Mouse (Mus musculus) stomach, postnatal 0 days (tissue): ENCODE measurements around the gene Dgki. TPM values are rescaled to one million over a fixed set of nuclear protein-coding genes. Genes with fewer than 3 reads are reported as not detected.
A peak's percentile ranks its signal among the peaks of the same experiment; 100 is the strongest.

Source experiments
- ATAC-seq: fragments of 200-750 bp; cut with Nextera tagmentation; 2 replicates; pipeline ENCODE4 v1.8.0; 2017; ENCODE audit not compliant: low FRiP score, low TSS enrichment
- DNase-seq: peaks from one replicate; pipeline ENCODE4 v3.0.0-alpha.2; 2016; ENCODE audit warnings: low spot score
- H3K27ac ChIP-seq: fragments of 300-500 bp; sonication (generic); replicated peaks from 2 replicates; pipeline ENCODE4 v1.5.1; 2014; ENCODE audit warnings: mild to moderate bottlenecking, control low read depth
- H3K27me3 ChIP-seq: fragments of 300-500 bp; sonication (generic); 2 replicates; pipeline ENCODE4 v1.6.1; 2014; ENCODE audit warnings: low read length; ENCODE audit not compliant: control insufficient read depth, insufficient read depth
- H3K36me3 ChIP-seq: fragments of 300-500 bp; sonication (generic); 2 replicates; pipeline ENCODE4 v1.6.1; 2014; ENCODE audit warnings: low read length, mixed read lengths; ENCODE audit not compliant: control insufficient read depth, insufficient read depth
- H3K4me1 ChIP-seq: fragments of 300-500 bp; sonication (generic); replicated peaks from 2 replicates; pipeline ENCODE4 v1.6.1; 2014; ENCODE audit warnings: antibody characterized with exemption; ENCODE audit not compliant: control insufficient read depth, insufficient read depth
- H3K4me2 ChIP-seq: fragments of 300-500 bp; sonication (generic); replicated peaks from 2 replicates; pipeline ENCODE4 v1.6.1; 2014; ENCODE audit warnings: low read depth, mild to moderate bottlenecking, control low read depth, moderate library complexity
- H3K4me3 ChIP-seq: fragments of 300-500 bp; sonication (generic); 2 replicates; pipeline ENCODE4 v1.5.1; 2014; ENCODE audit warnings: low read depth, low read length, control low read depth
- H3K9ac ChIP-seq: fragments of 300-500 bp; sonication (generic); 2 replicates; pipeline ENCODE4 v1.6.1; 2014; ENCODE audit warnings: mild to moderate bottlenecking, low read length, control low read depth, mixed read lengths
- H3K9me3 ChIP-seq: fragments of 300-500 bp; sonication (generic); 2 replicates; pipeline ENCODE4 v1.6.1; 2016; ENCODE audit warnings: low read length; ENCODE audit not compliant: control insufficient read depth
- CTCF ChIP-seq: IDR thresholded peaks from 2 replicates; pipeline ENCODE4 v1.5.1; 2016; ENCODE audit warnings: antibody characterized with exemption, low read depth, mild to moderate bottlenecking, moderate library complexity
- EP300 ChIP-seq: optimal IDR thresholded peaks from 2 replicates; pipeline ENCODE3; 2016; ENCODE audit warnings: antibody characterized with exemption
- WGBS: fragments of 180-500 bp; shearing (Covaris S2); extraction: QIAGEN DNeasy Blood & Tissue Kit; methylation state at CpG from one replicate; pipeline ENCODE4 v1.1.7; 2014; 5-methylcytosine and 5-hydroxymethylcytosine counted together
- polyA plus RNA-seq: library from polyadenylated mRNA; unstranded; fragments of >200 nt; fragmentation: Nextera tagmentation; extraction: Ambion mirVana; gene quantifications from 2 replicates; pipeline ENCODE4 v1.2.1, GENCODE M21; 2015

Dgki gene
- polyA plus RNA-seq, 1 experiment from 2014 or later = 0.39 TPM

DNA sequence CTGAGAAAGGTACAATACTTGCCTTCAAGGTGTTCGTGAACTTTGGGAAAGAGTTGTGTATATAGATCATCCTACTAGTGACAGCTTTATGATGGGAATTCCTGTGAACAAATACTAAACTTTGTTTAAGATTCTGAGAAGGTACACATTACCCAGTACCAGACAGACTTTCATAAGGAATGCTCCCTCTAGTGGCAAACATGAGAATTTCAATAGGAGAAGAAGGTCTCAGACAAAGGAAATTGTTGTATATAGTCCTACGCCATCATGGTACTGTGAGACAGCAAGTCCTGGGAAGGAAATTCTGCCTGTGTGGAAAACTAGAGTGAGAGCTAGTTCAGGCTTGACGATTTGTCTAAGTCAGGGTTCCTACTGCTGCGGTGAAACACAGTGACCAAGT, 344.7 kb downstream of the Dgki start:
- Histone ChIP-seq H3K9me3 (no peaks in the 10 kb centered on the region), H3K27ac (no peak overlapping the region), H3K27me3 (no peaks in the 10 kb centered on the region), H3K9ac (no peak overlapping the region), H3K4me1 (no peaks in the 10 kb centered on the region), H3K36me3 (no peaks in the 10 kb centered on the region), H3K4me2 (no peak overlapping the region), H3K4me3 (no peak overlapping the region)
- no peak for DNase-seq
- 78% methylated on average over 4 of the region's 4 CpGs for WGBS
- TF ChIP-seq CTCF (peak; percentile 64), EP300 (no peak)
- no peak for ATAC-seq

DNA sequence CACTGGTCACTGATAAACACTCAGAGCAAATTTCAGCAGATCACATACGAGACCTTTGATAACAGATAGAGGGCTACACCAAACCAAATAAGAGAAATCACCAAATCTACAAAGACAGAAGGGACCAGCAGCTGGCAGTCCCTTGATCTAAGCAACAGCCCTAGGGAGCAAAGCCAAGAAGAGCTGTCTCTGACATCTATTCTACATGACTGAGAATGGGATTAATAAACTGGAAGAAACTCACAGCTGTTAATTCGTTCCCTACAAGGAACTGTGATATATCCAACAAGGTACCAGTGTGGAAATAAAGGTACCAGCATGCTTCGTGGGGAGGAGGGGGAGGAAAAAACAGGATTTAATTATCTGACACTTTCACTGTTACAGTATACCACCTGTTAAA, 349.3 kb downstream of the Dgki start:
- ATAC-seq = no peak
- no peak overlapping the region for H3K4me3 ChIP-seq
- H3K9me3 ChIP-seq = no peaks in the 10 kb centered on the region
- no peaks in the 10 kb centered on the region for H3K4me1 ChIP-seq
- DNase-seq = no peak
- H3K27me3 ChIP-seq = no peaks in the 10 kb centered on the region
- 63% methylated on average over 3 of the region's 3 CpGs for WGBS
- H3K27ac ChIP-seq = no peak overlapping the region
- no peak overlapping the region for H3K4me2 ChIP-seq
- TF ChIP-seq EP300 = no peak
- no peak for TF ChIP-seq CTCF
- no peak overlapping the region for H3K9ac ChIP-seq
- H3K36me3 ChIP-seq = no peaks in the 10 kb centered on the region

DNA sequence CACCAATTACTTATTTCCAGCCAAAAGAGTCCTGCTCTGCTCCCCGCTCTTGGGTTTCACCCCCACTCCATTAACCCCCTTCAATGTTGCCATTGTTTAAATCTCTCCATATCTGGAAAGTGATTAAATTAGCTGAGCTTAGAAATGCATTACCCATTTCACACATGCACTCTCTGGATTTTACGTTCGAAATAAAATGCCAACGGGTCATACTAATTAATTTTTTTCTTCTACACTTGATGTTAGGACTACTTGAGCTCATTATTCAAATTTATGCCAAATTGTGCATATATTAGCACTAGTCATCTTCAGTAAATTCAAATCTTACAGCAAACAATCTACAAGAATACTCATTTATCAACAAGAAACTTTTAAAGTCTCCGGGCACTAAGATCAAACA, 352.1 kb downstream of the Dgki start:
- ATAC-seq = no peak
- no peak overlapping the region for H3K9ac ChIP-seq

DNA sequence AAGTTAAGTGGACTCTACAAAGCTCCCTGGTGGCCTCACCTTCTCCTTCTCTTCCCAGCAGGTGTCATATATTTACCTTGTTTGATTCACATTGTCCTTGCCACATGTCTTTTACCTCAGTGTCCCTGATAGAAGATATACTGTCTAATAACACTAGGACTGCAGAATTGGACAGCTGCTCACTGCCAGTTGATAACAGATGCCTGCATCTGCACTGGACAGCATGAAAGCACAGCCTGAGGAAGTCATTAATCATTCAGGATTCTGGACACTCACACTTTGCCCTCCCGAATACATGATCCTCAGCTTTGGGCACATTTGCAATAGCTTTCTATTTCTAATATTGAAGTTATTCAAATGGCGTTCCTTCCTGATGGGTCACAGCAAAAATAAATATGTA, 362.5 kb downstream of the Dgki start:
- Histone ChIP-seq H3K9me3 (no peaks in the 10 kb centered on the region), H3K36me3 (no peaks in the 10 kb centered on the region), H3K4me1 (no peaks in the 10 kb centered on the region), H3K27ac (no peak overlapping the region), H3K27me3 (no peaks in the 10 kb centered on the region), H3K4me2 (no peak overlapping the region), H3K4me3 (no peak overlapping the region), H3K9ac (no peak overlapping the region)
- DNase-seq (no peak), ATAC-seq (no peak)
- WGBS = 34% methylated on average over 2 of the region's 2 CpGs
- TF ChIP-seq EP300 (no peak), CTCF (no peak)

More for the DNA sequence above, 352.1 kb downstream of the Dgki start:
- Histone ChIP-seq H3K4me2 (no peak overlapping the region), H3K36me3 (no peaks in the 10 kb centered on the region), H3K4me1 (no peaks in the 10 kb centered on the region), H3K27me3 (no peaks in the 10 kb centered on the region), H3K9me3 (no peaks in the 10 kb centered on the region), H3K4me3 (no peak overlapping the region), H3K27ac (no peak overlapping the region)
- no peak for TF ChIP-seq EP300
- no peak for TF ChIP-seq CTCF
- DNase-seq = no peak
- whole genome bisulfite sequencing = 82% methylated on average over 5 of the region's 5 CpGs

DNA sequence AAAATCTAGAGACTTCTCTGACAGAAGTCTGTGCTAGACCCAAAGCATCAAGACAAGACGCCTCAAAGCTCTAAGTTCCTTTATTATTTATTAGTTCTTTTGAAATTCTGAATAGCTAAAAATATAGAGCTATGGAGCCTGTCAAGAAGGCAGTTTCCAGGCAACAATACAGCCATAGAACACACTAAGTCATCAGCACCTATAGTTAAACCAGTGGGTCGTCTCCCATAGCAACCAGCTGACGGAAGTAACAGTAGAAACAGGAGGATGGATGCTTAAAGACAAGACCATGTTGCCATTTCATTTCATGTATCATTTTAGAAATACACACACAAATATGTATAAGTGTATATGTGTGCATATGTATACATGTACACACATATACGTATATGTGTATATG, 363.2 kb downstream of the Dgki start:
- Histone ChIP-seq H3K36me3 (no peaks in the 10 kb centered on the region), H3K9me3 (no peaks in the 10 kb centered on the region), H3K4me2 (no peak overlapping the region), H3K4me1 (no peaks in the 10 kb centered on the region), H3K9ac (no peak overlapping the region), H3K4me3 (no peak overlapping the region), H3K27me3 (no peaks in the 10 kb centered on the region), H3K27ac (no peak overlapping the region)
- TF ChIP-seq EP300 (no peak), CTCF (no peak)
- DNase-seq = no peak
- 88% methylated on average over 4 of the region's 4 CpGs for WGBS
- ATAC-seq = no peak

DNA sequence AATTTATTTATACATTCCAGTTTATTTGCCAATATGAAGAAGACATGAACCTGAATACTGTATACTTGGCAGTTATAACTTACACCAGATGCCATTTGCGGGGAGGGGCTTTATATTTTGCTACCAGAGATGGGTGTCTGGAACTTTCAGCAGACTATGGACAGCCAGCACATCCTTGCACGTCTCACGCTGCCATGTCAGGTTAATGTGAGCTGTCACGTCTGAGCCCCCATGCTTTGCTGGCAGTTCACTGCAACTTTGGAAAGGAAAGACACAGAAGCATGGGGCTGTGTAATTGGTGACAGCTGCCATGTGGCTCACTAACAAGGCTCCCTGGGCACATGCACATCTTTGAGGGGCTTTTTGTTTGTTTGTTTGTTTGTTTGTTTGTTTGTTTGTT, 368.5 kb downstream of the Dgki start:
- H3K4me1 ChIP-seq = no peaks in the 10 kb centered on the region
- 63% methylated on average over 4 of the region's 4 CpGs for WGBS
- no peak for DNase-seq
- no peaks in the 10 kb centered on the region for H3K36me3 ChIP-seq
- no peak overlapping the region for H3K4me2 ChIP-seq
- no peak for TF ChIP-seq CTCF
- no peak for TF ChIP-seq EP300
- no peaks in the 10 kb centered on the region for H3K27me3 ChIP-seq
- no peak overlapping the region for H3K4me3 ChIP-seq
- H3K9ac ChIP-seq = no peak overlapping the region
- H3K27ac ChIP-seq = no peak overlapping the region
- no peak for ATAC-seq
- H3K9me3 ChIP-seq = no peaks in the 10 kb centered on the region
